ENCODE assay signal across 13 mouse cellular contexts in the genomic region with DNA sequence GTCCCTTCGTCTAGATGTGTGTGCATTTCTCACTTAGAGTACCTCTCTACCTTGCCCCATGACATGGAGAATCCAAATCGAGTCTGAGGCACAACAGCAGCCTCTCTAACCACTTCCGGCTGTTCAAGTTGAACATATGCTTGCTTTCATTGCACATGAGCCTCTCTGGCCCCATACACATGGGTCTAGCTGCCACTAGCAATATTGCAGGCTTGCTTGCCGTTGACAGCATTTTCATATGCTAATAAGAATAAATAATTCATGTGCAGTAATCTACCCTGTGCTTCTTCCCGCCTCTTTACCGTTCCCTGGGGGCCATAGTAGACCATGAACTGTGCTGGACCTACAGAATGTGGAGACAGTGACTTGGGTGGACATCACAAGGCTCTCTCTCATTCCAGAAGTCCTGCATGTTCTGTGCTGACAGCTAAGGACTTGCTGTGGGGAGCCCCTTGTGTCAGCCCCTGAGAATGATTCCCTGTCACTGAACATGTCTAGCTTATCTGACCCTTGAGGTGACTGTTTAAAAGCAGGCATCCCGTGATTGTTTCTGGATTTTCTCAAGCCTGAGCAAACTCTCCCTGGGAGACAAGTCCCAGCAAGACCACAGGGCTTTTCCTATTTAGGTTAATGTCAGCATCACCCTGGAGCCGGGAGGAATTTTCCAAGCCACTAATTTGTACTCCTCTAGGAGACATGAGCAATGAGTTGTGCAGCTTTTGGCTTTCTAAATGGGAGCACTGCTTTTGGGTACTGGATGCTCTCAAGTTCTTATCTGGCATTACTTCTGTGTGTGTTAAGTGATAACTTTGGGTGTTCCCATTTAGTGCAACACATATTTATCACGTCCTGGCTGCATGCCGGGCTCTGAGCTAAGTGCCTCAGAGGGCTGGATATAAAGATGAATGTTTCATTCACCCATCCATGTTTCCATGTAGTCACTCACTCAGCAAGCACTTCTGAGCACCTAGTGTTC.
DNase-seq lines count a peak whose midpoint lies in the region; ATAC-seq lines count a peak whose summit lies in the region.
"Had no signal": no experiment of that assay in that cellular context is flagged by ENCODE, and none has a peak within 500 bp of the region (broad histone marks: within the 10 kb centered on the region; RNA-seq: fewer than 3 reads in every experiment).

No protein-coding gene starts in this region.

- WGBS in forebrain, embryonic 12.5 days, result 51% methylated on average over 10 of the region's 10 CpGs
- WGBS in forebrain, embryonic 10.5 days, result 82% methylated on average over 10 of the region's 10 CpGs
- WGBS in midbrain, embryonic 11.5 days, result 63% methylated on average over 10 of the region's 10 CpGs
- 78% methylated on average over 10 of the region's 10 CpGs for WGBS in midbrain, embryonic 10.5 days
- 26% methylated on average over 10 of the region's 10 CpGs for WGBS in heart, embryonic 16.5 days
- 51% methylated on average over 10 of the region's 10 CpGs for WGBS in stomach, embryonic 16.5 days

- H3K4me2 ChIP-seq in forebrain, embryonic 12.5 days, result no peak overlapping the region
- H3K4me2 ChIP-seq in midbrain, embryonic 11.5 days, result no peak overlapping the region
- H3K4me2 ChIP-seq in heart, embryonic 16.5 days (ENCODE audit: low read depth, low read length), result peak overlapping the region; percentile 6; the same call in 1 of the 2 replicates
- H3K4me2 ChIP-seq in stomach, embryonic 16.5 days (ENCODE audit: low read depth, low read length), result no peak overlapping the region
- H3K4me2 ChIP-seq: intestine, embryonic 15.5 days; liver, embryonic 15.5 days had no signal

- DNase-seq in forebrain, embryonic 10.5 days (ENCODE audit: extremely low spot score, low spot score), result no peak
- DNase-seq in midbrain, embryonic 11.5 days (ENCODE audit: low spot score, missing footprints), result no peak
- DNase-seq in midbrain, embryonic 10.5 days (ENCODE audit: low spot score), result no peak
- no peak for DNase-seq in adrenal gland, postnatal 36 days
- no peak for DNase-seq in thymus, postnatal 14 days
- DNase-seq: adrenal gland, postnatal 25 days; cerebellum, postnatal 14 days; spleen, adult 18-20 months had no signal

- peak overlapping the region; percentile 31; the same call in 1 of the 2 replicates for H3K27ac ChIP-seq in forebrain, embryonic 12.5 days
- no peak overlapping the region for H3K27ac ChIP-seq in forebrain, embryonic 10.5 days
- no peak overlapping the region for H3K27ac ChIP-seq in midbrain, embryonic 11.5 days (ENCODE audit: low read depth, low read length)
- H3K27ac ChIP-seq in midbrain, embryonic 10.5 days (replicated peaks), result no peak overlapping the region; the same call in 1 of the 2 replicates
- peak overlapping the region; percentile 78 for H3K27ac ChIP-seq in heart, embryonic 16.5 days (ENCODE audit: low read length)
- no peak overlapping the region for H3K27ac ChIP-seq in stomach, embryonic 16.5 days (ENCODE audit: low read length)
- H3K27ac ChIP-seq: intestine, embryonic 15.5 days; liver, embryonic 15.5 days had no signal

- H3K9ac ChIP-seq in forebrain, embryonic 12.5 days, result no peak overlapping the region
- H3K9ac ChIP-seq in midbrain, embryonic 11.5 days (ENCODE audit: low read length), result no peak overlapping the region
- no peak overlapping the region for H3K9ac ChIP-seq in heart, embryonic 16.5 days (ENCODE audit: low read length)
- H3K9ac ChIP-seq in stomach, embryonic 16.5 days (ENCODE audit: low read length), result no peak overlapping the region
- H3K9ac ChIP-seq: intestine, embryonic 15.5 days; liver, embryonic 15.5 days had no signal

- H3K9me3 ChIP-seq in forebrain, embryonic 12.5 days, result no peaks in the 10 kb centered on the region
- H3K9me3 ChIP-seq in forebrain, embryonic 10.5 days, result no peaks in the 10 kb centered on the region
- no peaks in the 10 kb centered on the region; the same call in 1 of the 2 replicates for H3K9me3 ChIP-seq in midbrain, embryonic 11.5 days (ENCODE audit: control insufficient read depth, low read length)
- H3K9me3 ChIP-seq in midbrain, embryonic 10.5 days (replicated peaks), result no peaks in the 10 kb centered on the region
- H3K9me3 ChIP-seq in heart, embryonic 16.5 days (replicated peaks; ENCODE audit: control insufficient read depth, low read length), result no peaks in the 10 kb centered on the region
- no peaks in the 10 kb centered on the region for H3K9me3 ChIP-seq in stomach, embryonic 16.5 days (replicated peaks; ENCODE audit: control insufficient read depth, low read length)
- H3K9me3 ChIP-seq: intestine, embryonic 15.5 days; liver, embryonic 15.5 days had no signal

- peaks cover 14% of the 10 kb centered on the region for H3K4me1 ChIP-seq in forebrain, embryonic 12.5 days
- H3K4me1 ChIP-seq in forebrain, embryonic 10.5 days, result peaks cover 12% of the 10 kb centered on the region; the same call in 1 of the 2 replicates
- peaks cover 7% of the 10 kb centered on the region for H3K4me1 ChIP-seq in midbrain, embryonic 11.5 days (ENCODE audit: control insufficient read depth, insufficient read depth, low read length)
- H3K4me1 ChIP-seq in midbrain, embryonic 10.5 days, result peaks cover 12% of the 10 kb centered on the region
- H3K4me1 ChIP-seq in heart, embryonic 16.5 days (ENCODE audit: control insufficient read depth, insufficient read depth, low read length), result peaks cover 19% of the 10 kb centered on the region
- no peaks in the 10 kb centered on the region for H3K4me1 ChIP-seq in stomach, embryonic 16.5 days (ENCODE audit: control insufficient read depth, insufficient read depth, low read length)
- H3K4me1 ChIP-seq: intestine, embryonic 15.5 days; liver, embryonic 15.5 days had no signal

- no peak overlapping the region for H3K4me3 ChIP-seq in forebrain, embryonic 12.5 days (replicated peaks)
- H3K4me3 ChIP-seq in forebrain, embryonic 10.5 days, result no peak overlapping the region
- no peak overlapping the region for H3K4me3 ChIP-seq in midbrain, embryonic 11.5 days (ENCODE audit: low read depth, low read length)
- no peak overlapping the region for H3K4me3 ChIP-seq in midbrain, embryonic 10.5 days
- no peak overlapping the region for H3K4me3 ChIP-seq in heart, embryonic 16.5 days (ENCODE audit: low read length)
- H3K4me3 ChIP-seq in stomach, embryonic 16.5 days (replicated peaks; ENCODE audit: low read length), result no peak overlapping the region
- H3K4me3 ChIP-seq: intestine, embryonic 15.5 days; liver, embryonic 15.5 days had no signal

- no peaks in the 10 kb centered on the region for H3K27me3 ChIP-seq in forebrain, embryonic 12.5 days
- H3K27me3 ChIP-seq in forebrain, embryonic 10.5 days (ENCODE audit: poor library complexity, severe bottlenecking), result no peaks in the 10 kb centered on the region
- H3K27me3 ChIP-seq in midbrain, embryonic 11.5 days (ENCODE audit: control insufficient read depth, insufficient read depth, low read length), result no peaks in the 10 kb centered on the region
- no peaks in the 10 kb centered on the region for H3K27me3 ChIP-seq in midbrain, embryonic 10.5 days (ENCODE audit: low read depth, poor library complexity, severe bottlenecking)
- peaks cover 20% of the 10 kb centered on the region; the same call in 1 of the 2 replicates for H3K27me3 ChIP-seq in heart, embryonic 16.5 days (ENCODE audit: control insufficient read depth, insufficient read depth, low read length)
- no peaks in the 10 kb centered on the region for H3K27me3 ChIP-seq in stomach, embryonic 16.5 days (ENCODE audit: control insufficient read depth, insufficient read depth, low read length)
- H3K27me3 ChIP-seq: intestine, embryonic 15.5 days; liver, embryonic 15.5 days had no signal

- H3K36me3 ChIP-seq in forebrain, embryonic 12.5 days (replicated peaks), result no peaks in the 10 kb centered on the region
- H3K36me3 ChIP-seq in forebrain, embryonic 10.5 days (replicated peaks), result no peaks in the 10 kb centered on the region
- H3K36me3 ChIP-seq in midbrain, embryonic 11.5 days (ENCODE audit: control insufficient read depth, insufficient read depth, low read length), result no peaks in the 10 kb centered on the region
- no peaks in the 10 kb centered on the region for H3K36me3 ChIP-seq in midbrain, embryonic 10.5 days
- no peaks in the 10 kb centered on the region for H3K36me3 ChIP-seq in heart, embryonic 16.5 days (ENCODE audit: control insufficient read depth, insufficient read depth)
- no peaks in the 10 kb centered on the region for H3K36me3 ChIP-seq in stomach, embryonic 16.5 days (ENCODE audit: control insufficient read depth, insufficient read depth, low read length)
- H3K36me3 ChIP-seq: intestine, embryonic 15.5 days; liver, embryonic 15.5 days had no signal

- ATAC-seq in forebrain, embryonic 12.5 days (ENCODE audit: low FRiP score), result 0 out of 2 replicates have a peak, but pooled peaks have one; percentile 20
- ATAC-seq in midbrain, embryonic 11.5 days (ENCODE audit: low FRiP score), result peak; percentile 35; the same call in 1 of the 2 replicates
- peak; percentile 91 for ATAC-seq in heart, embryonic 16.5 days (replicated peaks; ENCODE audit: extremely low read depth, insufficient read depth, low FRiP score)
- 0 out of 2 replicates have a peak, but pooled peaks have one; percentile 29 for ATAC-seq in stomach, embryonic 16.5 days (ENCODE audit: insufficient read depth, low FRiP score)
- ATAC-seq: intestine, embryonic 15.5 days had no signal

Comparison
In these comparisons a context has a peak if more than half of its experiments do, and no peak if none do; other contexts are left out.
1. H3K27ac ChIP-seq: peak in forebrain, embryonic 12.5 days (single experiment) and heart, embryonic 16.5 days (single experiment); none in forebrain, embryonic 10.5 days (single experiment), midbrain, embryonic 11.5 days (single experiment), midbrain, embryonic 10.5 days (single experiment) and stomach, embryonic 16.5 days (single experiment).
2. ATAC-seq: peak in every context shown above with its lines; median percentile 91 in heart, embryonic 16.5 days; 35 in midbrain, embryonic 11.5 days; 29 in stomach, embryonic 16.5 days; 20 in forebrain, embryonic 12.5 days.